Mouse (Mus musculus) MEL (cell line): ENCODE data around the gene Actg1.

Experiments
- CTCF ChIP-seq, 3 experiments: IDR thresholded peaks in 2 of 3; conservative IDR thresholded peaks in 1 of 3; 2 replicates each; pipeline ENCODE4 v1.5.1; 2011 to 2012; ENCODE audit warnings: low read length in 3 of 3, low read depth in 2 of 3, mild to moderate bottlenecking in 2 of 3, improper control_type of control experiment in 1 of 3, inconsistent platforms in 1 of 3, mixed read lengths in 1 of 3, moderate library complexity in 1 of 3; ENCODE audit not compliant: control insufficient read depth in 1 of 3, insufficient read depth in 1 of 3, poor library complexity in 1 of 3, severe bottlenecking in 1 of 3
- E2F4 ChIP-seq: IDR thresholded peaks from 2 replicates; pipeline ENCODE4 v1.6.1; 2011; ENCODE audit warnings: low read depth, low read length, improper control_type of control experiment, borderline replicate concordance
- ELF1 ChIP-seq: IDR thresholded peaks from 2 replicates; pipeline ENCODE4 v1.6.1; 2014; ENCODE audit warnings: low read depth, mild to moderate bottlenecking, inconsistent platforms, low read length, improper control_type of control experiment, moderate library complexity
- MAX ChIP-seq: IDR thresholded peaks from 2 replicates; pipeline ENCODE4 v1.6.1; 2011; ENCODE audit warnings: low read length, improper control_type of control experiment
- MAZ ChIP-seq: IDR thresholded peaks from 2 replicates; pipeline ENCODE4 v1.6.1; 2012; ENCODE audit warnings: low read depth, mild to moderate bottlenecking, inconsistent platforms, low read length, improper control_type of control experiment
- MYC ChIP-seq: IDR thresholded peaks from 2 replicates; pipeline ENCODE4 v1.6.1; 2011; ENCODE audit warnings: low read depth, mild to moderate bottlenecking, low read length, improper control_type of control experiment, moderate library complexity
- NRF1 ChIP-seq: IDR thresholded peaks from 2 replicates; pipeline ENCODE4 v1.6.1; 2014; ENCODE audit warnings: low read depth, mild to moderate bottlenecking, inconsistent platforms, low read length, improper control_type of control experiment, moderate library complexity; ENCODE audit not compliant: poor library complexity, insufficient read depth, severe bottlenecking
- POLR2A ChIP-seq, 2 experiments: IDR thresholded peaks; 2 replicates each; pipeline ENCODE4 v1.6.1; 2011 to 2012; ENCODE audit warnings: low read length in 2 of 2, mild to moderate bottlenecking in 2 of 2, control low read depth in 1 of 2, improper control_type of control experiment in 1 of 2, low read depth in 1 of 2, moderate library complexity in 1 of 2; ENCODE audit not compliant: control insufficient read depth in 1 of 2, insufficient read depth in 1 of 2, poor library complexity in 1 of 2
- POLR2AphosphoS2 ChIP-seq: IDR thresholded peaks from 2 replicates; pipeline ENCODE4 v1.6.1; 2011; ENCODE audit warnings: low read length, improper control_type of control experiment
- TAL1 ChIP-seq: IDR thresholded peaks from 2 replicates; pipeline ENCODE4 v1.6.1; 2012; ENCODE audit warnings: mild to moderate bottlenecking, inconsistent platforms, low read length, moderate library complexity, mixed read lengths
- ZMIZ1 ChIP-seq: IDR thresholded peaks from 2 replicates; pipeline ENCODE4 v1.6.1; 2012; ENCODE audit warnings: low read depth, mild to moderate bottlenecking, inconsistent platforms, low read length, improper control_type of control experiment, moderate library complexity

DNA sequence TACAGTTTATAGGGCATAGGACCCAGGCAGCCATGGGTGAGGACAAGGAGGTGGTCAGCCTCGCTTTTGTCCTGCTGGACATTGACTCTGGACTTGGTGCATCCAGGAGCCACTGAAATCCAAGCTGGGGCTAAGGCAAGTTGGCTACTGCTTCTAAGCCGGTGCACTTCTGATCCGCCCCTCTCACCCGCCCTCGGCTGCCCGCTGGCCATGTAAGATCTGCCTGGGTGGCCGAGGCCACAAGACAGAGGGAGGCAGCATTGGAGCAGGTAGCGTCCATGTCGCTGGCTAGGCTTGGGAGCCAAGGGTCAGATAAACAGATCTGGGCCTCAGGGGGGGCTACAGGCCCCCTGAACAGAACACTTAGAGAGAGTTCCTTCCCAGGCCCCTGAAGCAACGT lies 13.0 kb upstream of the Actg1 start, which contains the start of gene Fscn2:
- no peak for TF ChIP-seq CTCF (IDR thresholded peaks at IDR 0.05 in 2 of 3, conservative IDR thresholded peaks at IDR 0.05 in 1 of 3; ENCODE audit: control insufficient read depth in 1 of 3, insufficient read depth in 1 of 3, low read depth in 2 of 3, low read length in 3 of 3, poor library complexity in 1 of 3, severe bottlenecking in 1 of 3)
- TF ChIP-seq MYC = no peak
- no peak for TF ChIP-seq POLR2A (IDR thresholded peaks at IDR 0.05; ENCODE audit: control insufficient read depth in 1 of 2, insufficient read depth in 1 of 2, low read depth in 1 of 2, low read length in 2 of 2, poor library complexity in 1 of 2)
- no peak for TF ChIP-seq E2F4
- TF ChIP-seq TAL1 = no peak
- no peak for TF ChIP-seq ZMIZ1
- TF ChIP-seq ELF1 = no peak
- TF ChIP-seq MAZ = no peak
- TF ChIP-seq MAX = no peak
- TF ChIP-seq POLR2AphosphoS2 = no peak
- TF ChIP-seq NRF1 = no peak
